Mouse (Mus musculus) cerebellum, adult 2 months (tissue): ENCODE results near the gene Anp32a.

Experiments
- CTCF ChIP-seq: fragments of 200-500 bp; IDR thresholded peaks from 2 replicates; pipeline ENCODE4 v1.5.1; 2011; ENCODE audit warnings: low read depth, mild to moderate bottlenecking, control low read depth, low read length, moderate library complexity, borderline replicate concordance; ENCODE audit not compliant: insufficient read depth
- POLR2A ChIP-seq: fragments of 200-500 bp; IDR thresholded peaks from 2 replicates; pipeline ENCODE4 v1.6.1; 2011; ENCODE audit warnings: low read length, control low read depth, borderline replicate concordance; ENCODE audit not compliant: insufficient read depth

GRCm38 (mm10) chr9:62340301-62341122, 581 bp upstream of the Anp32a start:
- TF ChIP-seq POLR2A (no peak; the same call in 1 of the 2 replicates), CTCF (no peak)
